Mouse (Mus musculus) embryonic fibroblast, embryonic 13.5 days (primary cell): ENCODE data around the gene Soat1.

Source experiments
- CTCF ChIP-seq: IDR thresholded peaks from 2 replicates; pipeline ENCODE4 v1.5.1; 2011; ENCODE audit warnings: mild to moderate bottlenecking, control low read depth, low read length, moderate library complexity, borderline replicate concordance; ENCODE audit not compliant: insufficient read depth
- POLR2A ChIP-seq: IDR thresholded peaks from 2 replicates; pipeline ENCODE4 v1.6.1; 2011; ENCODE audit warnings: low read depth, mild to moderate bottlenecking, control low read depth, low read length, moderate library complexity

DNA sequence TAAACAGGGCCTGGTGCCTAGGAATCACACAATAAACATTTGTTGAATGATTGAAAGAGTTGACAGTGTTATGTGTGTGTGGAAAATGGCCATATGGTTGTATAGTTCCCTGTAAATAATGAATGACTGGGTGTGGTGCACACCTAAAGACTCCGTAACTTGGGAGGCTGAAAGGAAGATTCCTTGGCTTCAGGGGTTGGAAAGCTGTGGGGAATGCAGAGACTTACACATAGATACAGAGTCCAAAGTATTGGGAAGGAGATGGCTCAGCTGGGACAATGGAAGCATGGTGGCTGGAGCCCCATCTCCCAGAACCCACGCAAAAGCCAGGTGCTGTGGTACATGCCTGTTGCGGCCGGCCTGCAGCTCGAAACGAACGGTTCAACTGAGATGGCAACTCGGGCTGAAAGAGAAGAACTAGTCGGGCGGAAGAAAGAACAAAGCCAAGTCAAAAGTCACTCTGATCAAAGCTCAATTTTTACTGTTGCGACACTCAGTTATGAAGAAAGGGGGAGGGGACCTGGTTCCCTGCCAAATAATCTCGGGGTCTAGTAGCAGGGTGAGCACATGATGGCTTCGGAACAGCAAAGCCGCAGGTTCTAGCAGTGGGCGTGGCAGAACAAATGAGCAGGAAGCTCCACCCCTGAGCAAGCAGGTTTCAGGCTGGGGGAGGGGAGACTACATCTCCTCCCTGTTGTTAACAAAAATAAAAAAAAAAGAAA is 47.8 kb upstream of the Soat1 start:
- no peak for TF ChIP-seq POLR2A
- no peak for TF ChIP-seq CTCF
